Mouse (Mus musculus): ENCODE data around the gene Camkk2. TPM values are rescaled to one million over a fixed set of nuclear protein-coding genes. Genes with fewer than 3 reads are reported as not detected.

The Camkk2 gene
- polyA plus RNA-seq, 1 experiment from 2014 or later: 24.3 TPM

DNA sequence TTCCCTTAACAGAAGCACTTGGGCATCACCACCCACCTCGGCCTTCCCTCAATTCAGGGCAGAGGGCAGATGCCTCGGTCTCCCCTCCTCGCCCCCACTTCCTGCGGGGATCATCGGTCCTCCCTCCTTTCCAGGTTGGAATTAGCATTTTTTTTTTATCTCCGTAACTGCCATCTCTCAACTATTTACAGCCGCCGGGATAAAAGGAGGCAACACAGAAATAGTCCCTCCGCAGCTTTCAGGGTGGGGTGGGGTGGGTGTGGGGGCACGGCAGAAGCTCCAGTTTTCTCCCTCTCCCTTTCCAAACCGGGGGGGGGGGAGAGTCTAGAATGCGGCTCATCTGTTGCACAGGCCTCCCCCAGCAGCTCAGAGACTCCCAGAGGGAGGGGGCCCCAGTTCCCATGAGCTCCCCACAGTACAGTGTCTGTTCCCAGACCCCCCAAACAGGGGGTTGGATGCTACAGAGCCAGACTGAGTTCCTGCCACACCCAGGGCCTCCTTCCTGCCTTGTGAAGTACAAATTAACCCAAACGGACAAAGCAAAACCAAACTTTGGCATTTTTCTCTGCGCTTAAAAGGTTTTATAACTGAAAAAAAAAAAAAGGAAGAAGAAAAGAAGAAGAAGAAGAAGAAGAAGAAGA, 3.4 kb downstream of the Camkk2 start:
- H3K27ac ChIP-seq (ENCODE audit: low read depth): no peak overlapping the region
- H3K9me3 ChIP-seq (ENCODE audit: control insufficient read depth, low read length): no peaks in the 10 kb centered on the region
- H3K36me3 ChIP-seq (ENCODE audit: control insufficient read depth, insufficient read depth, low read length): no peaks in the 10 kb centered on the region
- H3K4me2 ChIP-seq (ENCODE audit: low read length): no peak overlapping the region
- WGBS: 75% methylated on average over 13 of the region's 14 CpGs
- ATAC-seq (replicated peaks; ENCODE audit: low FRiP score, low TSS enrichment, low read depth) (no peak), DNase-seq (ENCODE audit: low spot score) (no peak)
- H3K4me3 ChIP-seq (ENCODE audit: low read depth, low read length): no peak overlapping the region
- peaks cover 9% of the 10 kb centered on the region; the same call in 1 of the 2 replicates for H3K4me1 ChIP-seq (replicated peaks; ENCODE audit: control insufficient read depth, insufficient read depth, low read length)
- H3K27me3 ChIP-seq (replicated peaks; ENCODE audit: control insufficient read depth, insufficient read depth, low read length): no peaks in the 10 kb centered on the region
- H3K9ac ChIP-seq (ENCODE audit: low read length): no peak overlapping the region

DNA sequence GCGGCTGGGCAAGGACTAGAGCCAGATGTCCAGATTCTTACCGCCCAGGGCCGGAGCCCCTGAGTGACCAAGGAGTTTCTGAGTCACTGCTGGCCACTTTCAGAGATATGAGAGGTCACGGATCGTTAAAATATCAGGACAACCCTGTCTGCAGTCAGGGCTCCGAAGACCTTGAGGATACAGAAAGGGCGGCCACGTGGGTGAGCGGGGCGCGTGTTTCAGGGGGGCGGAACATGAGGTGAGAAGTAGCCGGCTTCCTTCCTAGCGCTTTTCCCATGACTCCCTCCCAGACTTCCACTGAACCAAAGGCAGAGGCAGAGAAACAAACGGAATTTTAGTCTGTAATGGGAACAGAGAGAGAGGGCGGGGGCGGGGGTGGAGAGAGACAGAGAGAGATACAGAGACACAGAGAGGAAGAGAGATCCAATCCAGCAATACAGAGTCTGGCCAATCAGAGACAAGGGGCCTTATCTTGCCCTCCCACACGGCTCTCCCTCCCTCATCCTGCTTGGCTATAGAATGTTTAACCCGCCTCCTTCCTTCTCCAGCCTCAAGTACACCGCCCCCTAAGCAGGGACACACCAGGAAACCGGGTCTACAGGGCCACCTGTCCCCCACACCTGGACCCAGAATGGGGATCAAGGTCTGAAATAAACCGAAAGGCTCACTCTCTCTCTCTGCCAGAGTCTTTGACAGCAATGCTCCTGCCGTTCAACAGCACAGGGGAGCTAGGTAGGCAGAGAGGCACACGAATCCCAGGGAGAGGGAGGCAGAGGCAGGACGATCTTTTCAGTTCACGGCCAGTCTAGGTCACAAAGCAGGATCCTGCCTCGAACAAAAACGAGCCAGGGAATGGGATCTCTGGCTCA, 4.2 kb downstream of the Camkk2 start:
- no peak overlapping the region for H3K27ac ChIP-seq (ENCODE audit: low read depth)
- H3K9ac ChIP-seq (ENCODE audit: low read length): no peak overlapping the region
- no peaks in the 10 kb centered on the region for H3K27me3 ChIP-seq (replicated peaks; ENCODE audit: control insufficient read depth, insufficient read depth, low read length)
- ATAC-seq (replicated peaks; ENCODE audit: low FRiP score, low TSS enrichment, low read depth): no peak
- H3K36me3 ChIP-seq (ENCODE audit: control insufficient read depth, insufficient read depth, low read length): no peaks in the 10 kb centered on the region
- 73% methylated on average over 28 of the region's 28 CpGs for WGBS
- DNase-seq (ENCODE audit: low spot score): no peak
- H3K4me2 ChIP-seq (ENCODE audit: low read length): no peak overlapping the region
- peaks cover 13% of the 10 kb centered on the region; the same call in 1 of the 2 replicates for H3K4me1 ChIP-seq (replicated peaks; ENCODE audit: control insufficient read depth, insufficient read depth, low read length)
- H3K4me3 ChIP-seq (ENCODE audit: low read depth, low read length): no peak overlapping the region
- H3K9me3 ChIP-seq (ENCODE audit: control insufficient read depth, low read length): no peaks in the 10 kb centered on the region

DNA sequence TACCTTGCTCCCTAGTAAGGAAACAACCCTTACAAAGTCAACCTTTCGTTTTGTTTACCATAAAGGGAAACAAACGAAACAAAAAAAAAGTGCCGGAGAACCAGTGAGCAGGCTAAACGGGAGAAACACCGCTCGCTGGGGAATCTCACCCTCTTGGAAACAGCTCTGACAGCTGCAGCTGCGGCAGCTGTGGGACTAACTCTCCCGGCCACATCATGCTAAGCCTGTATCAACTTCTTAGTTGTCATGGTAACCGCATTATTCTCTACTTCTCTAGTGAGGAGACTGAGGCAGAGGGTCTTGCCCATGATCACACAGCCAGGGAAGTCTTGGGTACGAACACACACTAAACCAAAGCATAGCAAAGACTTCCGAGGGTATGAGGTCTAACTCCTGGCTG, 5.5 kb downstream of the Camkk2 start:
- H3K9ac ChIP-seq (ENCODE audit: low read length): no peak overlapping the region
- ATAC-seq (replicated peaks; ENCODE audit: low FRiP score, low TSS enrichment, low read depth) (no peak), DNase-seq (ENCODE audit: low spot score) (no peak)
- H3K4me1 ChIP-seq (replicated peaks; ENCODE audit: control insufficient read depth, insufficient read depth, low read length): peaks cover 12% of the 10 kb centered on the region; the same call in 1 of the 2 replicates
- H3K36me3 ChIP-seq (ENCODE audit: control insufficient read depth, insufficient read depth, low read length): no peaks in the 10 kb centered on the region
- no peak overlapping the region for H3K27ac ChIP-seq (ENCODE audit: low read depth)
- H3K27me3 ChIP-seq (replicated peaks; ENCODE audit: control insufficient read depth, insufficient read depth, low read length): no peaks in the 10 kb centered on the region
- H3K4me2 ChIP-seq (ENCODE audit: low read length): no peak overlapping the region
- H3K9me3 ChIP-seq (ENCODE audit: control insufficient read depth, low read length): no peaks in the 10 kb centered on the region
- 83% methylated on average over 11 of the region's 11 CpGs for WGBS
- H3K4me3 ChIP-seq (ENCODE audit: low read depth, low read length): no peak overlapping the region

DNA sequence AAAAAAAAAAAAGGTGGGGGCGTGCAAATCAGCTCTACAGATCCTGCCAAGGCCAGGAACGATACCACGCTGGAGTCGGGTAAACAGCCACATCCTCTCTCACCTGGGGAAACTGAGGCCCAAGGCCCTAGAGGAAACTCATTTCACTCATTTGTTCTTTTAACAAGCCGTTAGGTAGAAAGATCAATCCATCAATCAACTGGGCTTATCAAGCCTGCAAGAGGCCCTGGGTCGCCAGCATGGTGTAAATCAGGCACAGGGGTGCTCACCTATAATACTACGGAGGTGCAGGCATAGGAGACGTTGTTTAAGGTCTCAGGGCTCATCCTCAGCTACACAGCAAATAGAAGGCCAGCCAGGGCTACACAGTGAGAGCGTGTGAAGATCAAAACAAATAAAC, 7.8 kb downstream of the Camkk2 start:
- Histone ChIP-seq H3K4me1 (replicated peaks; ENCODE audit: control insufficient read depth, insufficient read depth, low read length) (0 out of 2 replicates have a peak, but pooled peaks cover 8% of the 10 kb centered on the region), H3K9ac (ENCODE audit: low read length) (no peak overlapping the region), H3K27ac (ENCODE audit: low read depth) (no peak overlapping the region), H3K9me3 (ENCODE audit: control insufficient read depth, low read length) (no peaks in the 10 kb centered on the region), H3K4me2 (ENCODE audit: low read length) (no peak overlapping the region), H3K4me3 (ENCODE audit: low read depth, low read length) (no peak overlapping the region), H3K36me3 (ENCODE audit: control insufficient read depth, insufficient read depth, low read length) (no peaks in the 10 kb centered on the region), H3K27me3 (replicated peaks; ENCODE audit: control insufficient read depth, insufficient read depth, low read length) (no peaks in the 10 kb centered on the region)
- ATAC-seq (replicated peaks; ENCODE audit: low FRiP score, low TSS enrichment, low read depth) (no peak), DNase-seq (ENCODE audit: low spot score) (no peak)
- 80% methylated on average over 9 of the region's 9 CpGs for WGBS

DNA sequence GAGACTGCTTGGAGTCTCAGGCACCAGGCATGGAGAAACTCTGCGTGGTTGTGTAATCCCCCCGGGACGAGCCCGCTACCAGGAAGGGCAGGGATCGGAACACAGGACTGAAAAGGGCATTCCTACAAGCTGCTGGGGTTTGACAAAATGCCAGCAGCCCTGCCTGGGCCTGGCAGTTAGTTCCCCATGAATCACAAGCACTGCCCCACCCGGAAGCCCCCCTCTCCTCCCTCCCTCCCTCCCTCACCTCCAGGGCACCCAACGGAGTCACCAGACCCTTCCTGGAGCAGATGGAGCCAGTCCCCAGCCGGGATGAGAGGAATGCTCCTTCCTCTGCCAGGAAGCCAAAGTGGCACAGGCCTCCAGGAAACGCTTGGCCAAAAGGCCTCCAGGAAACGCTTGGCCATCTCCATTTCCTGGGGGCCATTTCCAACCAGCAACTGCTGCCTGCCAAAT, 8.4 kb downstream of the Camkk2 start:
- no peaks in the 10 kb centered on the region for H3K9me3 ChIP-seq (ENCODE audit: control insufficient read depth, low read length)
- ATAC-seq (replicated peaks; ENCODE audit: low FRiP score, low TSS enrichment, low read depth) (no peak), DNase-seq (ENCODE audit: low spot score) (no peak)
- 57% methylated on average over 10 of the region's 10 CpGs for WGBS
- peak overlapping the region; percentile 22; the same call in 1 of the 2 replicates for H3K27ac ChIP-seq (ENCODE audit: low read depth)
- H3K4me1 ChIP-seq (replicated peaks; ENCODE audit: control insufficient read depth, insufficient read depth, low read length): 0 out of 2 replicates have a peak, but pooled peaks cover 8% of the 10 kb centered on the region
- no peaks in the 10 kb centered on the region for H3K27me3 ChIP-seq (replicated peaks; ENCODE audit: control insufficient read depth, insufficient read depth, low read length)
- H3K4me3 ChIP-seq (ENCODE audit: low read depth, low read length): no peak overlapping the region
- no peak overlapping the region for H3K9ac ChIP-seq (ENCODE audit: low read length)
- H3K4me2 ChIP-seq (ENCODE audit: low read length): no peak overlapping the region
- no peaks in the 10 kb centered on the region for H3K36me3 ChIP-seq (ENCODE audit: control insufficient read depth, insufficient read depth, low read length)

DNA sequence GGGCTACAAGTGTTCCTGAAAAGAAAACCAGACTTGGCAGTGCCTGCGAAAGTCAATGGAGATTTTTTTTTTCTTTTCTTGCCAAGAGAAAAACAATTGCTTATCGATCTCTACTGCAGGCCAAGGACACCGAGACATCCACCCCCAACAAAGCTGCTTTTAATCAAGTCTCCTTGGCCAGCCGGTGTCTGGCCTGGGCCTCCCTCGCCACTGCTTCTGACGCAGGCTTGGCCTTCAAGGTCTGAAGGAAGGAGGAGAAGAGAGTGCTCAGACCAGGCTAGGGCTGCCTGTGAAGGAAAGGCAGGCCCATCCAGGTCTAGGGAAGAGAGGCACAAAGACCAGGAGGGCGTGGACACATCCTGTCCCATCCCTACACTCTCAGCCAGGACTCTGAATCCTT, 8.9 kb downstream of the Camkk2 start:
- H3K4me1 ChIP-seq (replicated peaks; ENCODE audit: control insufficient read depth, insufficient read depth, low read length): 0 out of 2 replicates have a peak, but pooled peaks cover 8% of the 10 kb centered on the region
- H3K27ac ChIP-seq (ENCODE audit: low read depth): peak overlapping the region; percentile 22; the same call in 1 of the 2 replicates
- H3K36me3 ChIP-seq (ENCODE audit: control insufficient read depth, insufficient read depth, low read length): no peaks in the 10 kb centered on the region
- H3K4me3 ChIP-seq (ENCODE audit: low read depth, low read length): no peak overlapping the region
- H3K27me3 ChIP-seq (replicated peaks; ENCODE audit: control insufficient read depth, insufficient read depth, low read length): no peaks in the 10 kb centered on the region
- 77% methylated on average over 7 of the region's 7 CpGs for WGBS
- H3K9me3 ChIP-seq (ENCODE audit: control insufficient read depth, low read length): no peaks in the 10 kb centered on the region
- no peak for DNase-seq (ENCODE audit: low spot score)
- H3K4me2 ChIP-seq (ENCODE audit: low read length): no peak overlapping the region
- H3K9ac ChIP-seq (ENCODE audit: low read length): no peak overlapping the region
- no peak for ATAC-seq (replicated peaks; ENCODE audit: low FRiP score, low TSS enrichment, low read depth)

DNA sequence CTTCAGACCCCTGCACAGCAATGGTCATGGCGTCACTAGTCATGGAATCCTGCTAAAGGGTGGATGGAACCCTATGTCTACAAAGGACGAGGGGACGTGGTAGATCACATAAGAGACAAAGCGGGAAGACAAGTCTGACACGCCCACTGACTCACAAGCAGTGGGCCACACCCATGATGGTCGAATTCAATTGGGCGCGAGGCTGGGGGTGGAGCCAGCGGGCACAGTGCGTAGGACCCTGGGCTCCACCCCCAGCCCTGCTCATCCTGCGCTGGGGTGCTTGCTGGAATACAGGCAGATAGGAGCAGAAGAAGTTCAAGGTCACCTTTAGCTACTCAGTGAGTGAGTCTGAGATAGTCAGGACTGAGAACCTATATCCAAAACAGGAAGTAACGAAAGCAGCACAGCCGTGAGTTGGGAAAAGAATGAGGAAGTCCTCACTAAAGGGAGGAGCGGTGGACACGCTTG, 10.1 kb downstream of the Camkk2 start:
- Histone ChIP-seq H3K27me3 (replicated peaks; ENCODE audit: control insufficient read depth, insufficient read depth, low read length) (no peaks in the 10 kb centered on the region), H3K27ac (ENCODE audit: low read depth) (no peak overlapping the region), H3K4me3 (ENCODE audit: low read depth, low read length) (no peak overlapping the region), H3K36me3 (ENCODE audit: control insufficient read depth, insufficient read depth, low read length) (no peaks in the 10 kb centered on the region), H3K9ac (ENCODE audit: low read length) (no peak overlapping the region), H3K4me2 (ENCODE audit: low read length) (no peak overlapping the region), H3K4me1 (replicated peaks; ENCODE audit: control insufficient read depth, insufficient read depth, low read length) (0 out of 2 replicates have a peak, but pooled peaks cover 8% of the 10 kb centered on the region), H3K9me3 (ENCODE audit: control insufficient read depth, low read length) (no peaks in the 10 kb centered on the region)
- ATAC-seq (replicated peaks; ENCODE audit: low FRiP score, low TSS enrichment, low read depth) (no peak), DNase-seq (ENCODE audit: low spot score) (no peak)
- WGBS: 88% methylated on average over 15 of the region's 15 CpGs

DNA sequence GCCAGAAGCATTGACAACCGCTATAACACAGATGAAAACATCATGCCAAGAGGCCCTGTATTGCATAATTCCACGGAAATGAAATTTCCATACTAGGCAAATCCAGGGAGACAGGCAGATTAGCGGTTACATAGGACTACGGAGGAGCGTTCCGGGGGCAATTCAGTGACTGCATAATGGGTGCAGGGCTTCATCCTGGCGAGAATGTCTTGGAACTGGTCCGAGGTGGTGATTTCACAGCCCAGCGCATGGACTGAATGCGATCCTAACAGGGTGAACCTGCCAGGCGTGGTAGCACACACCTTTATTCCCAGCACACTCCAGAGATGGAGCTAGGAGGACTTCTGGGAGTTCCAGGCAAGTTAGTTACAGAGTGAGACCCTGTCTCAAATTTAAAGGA, 11.9 kb downstream of the Camkk2 start:
- Histone ChIP-seq H3K4me2 (ENCODE audit: low read length) (no peak overlapping the region), H3K36me3 (ENCODE audit: control insufficient read depth, insufficient read depth, low read length) (no peaks in the 10 kb centered on the region), H3K27me3 (replicated peaks; ENCODE audit: control insufficient read depth, insufficient read depth, low read length) (no peaks in the 10 kb centered on the region), H3K4me1 (replicated peaks; ENCODE audit: control insufficient read depth, insufficient read depth, low read length) (0 out of 2 replicates have a peak, but pooled peaks cover 8% of the 10 kb centered on the region), H3K4me3 (ENCODE audit: low read depth, low read length) (no peak overlapping the region), H3K9ac (ENCODE audit: low read length) (no peak overlapping the region), H3K9me3 (ENCODE audit: control insufficient read depth, low read length) (no peaks in the 10 kb centered on the region), H3K27ac (ENCODE audit: low read depth) (no peak overlapping the region)
- WGBS: 91% methylated on average over 11 of the region's 11 CpGs
- no peak for ATAC-seq (replicated peaks; ENCODE audit: low FRiP score, low TSS enrichment, low read depth)
- DNase-seq (ENCODE audit: low spot score): no peak

Measured in intestine, embryonic 14.5 days (tissue).